Mouse (Mus musculus): ENCODE data around the gene Slc32a1.

DNA sequence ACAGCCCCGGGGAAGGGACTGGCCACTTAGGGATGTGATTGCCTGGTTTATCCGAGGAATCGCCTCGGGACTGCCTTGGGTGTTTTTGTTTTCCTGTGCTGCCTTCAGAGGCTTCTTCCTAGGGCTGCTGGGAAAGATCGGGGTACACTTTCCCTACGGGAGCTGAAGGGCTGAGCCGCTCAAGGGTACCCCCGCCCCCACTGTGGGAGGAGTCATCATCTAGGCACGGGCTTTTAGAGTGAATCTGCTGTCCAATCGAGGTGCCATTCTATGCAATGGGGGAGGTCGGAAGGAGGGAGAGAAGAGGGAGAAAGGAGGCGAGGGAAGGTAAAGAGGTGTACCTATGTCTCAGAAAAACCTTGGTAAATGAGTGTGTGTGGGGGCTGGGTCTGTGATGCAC, 5.7 kb downstream of the Slc32a1 start:
- TF ChIP-seq CTCF (IDR thresholded peaks at IDR 0.05; ENCODE audit: low read depth) = no peak
- TF ChIP-seq EP300 (IDR thresholded peaks at IDR 0.05; ENCODE audit: low read depth) = no peak

Data from heart, postnatal 0 days (tissue).